Mouse (Mus musculus): Measurements from ENCODE around the gene Col6a3.

DNA sequence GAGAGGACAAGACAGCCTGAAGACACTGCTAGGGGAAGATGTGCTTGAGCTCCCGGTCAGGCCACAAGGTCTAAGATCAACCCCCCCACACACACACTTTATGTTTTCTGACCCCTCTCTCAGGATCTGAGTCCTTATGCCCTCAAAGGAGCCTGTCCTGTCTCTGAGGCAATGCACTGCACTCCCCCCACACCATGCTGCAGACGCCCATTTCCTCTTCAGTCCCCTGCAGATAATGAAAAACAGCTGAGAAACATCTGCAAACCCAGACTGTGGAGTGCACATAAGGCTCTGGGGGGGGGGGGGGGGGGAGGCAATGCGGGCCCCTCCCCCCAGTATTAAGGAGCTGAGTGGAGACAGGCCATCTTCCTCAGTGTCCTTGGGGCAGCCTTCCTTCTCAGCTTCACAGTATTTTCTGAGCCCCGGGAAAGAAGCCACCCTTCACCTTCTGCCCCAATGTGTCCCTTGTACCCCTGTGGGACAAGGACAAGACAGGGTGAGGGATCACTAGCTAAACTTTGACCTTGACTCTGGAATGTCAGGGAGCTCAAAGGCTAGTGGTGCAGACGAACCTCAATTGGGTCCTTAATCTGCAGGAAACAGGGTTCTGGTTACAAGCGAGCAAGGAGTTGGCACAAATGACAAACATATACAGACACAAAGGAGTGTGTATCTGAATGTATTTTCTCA lies 42.1 kb upstream of the Col6a3 start:
- no peak for TF ChIP-seq POLR2A (IDR thresholded peaks at IDR 0.05; ENCODE audit: insufficient read length, low read depth)
- TF ChIP-seq MAX (IDR thresholded peaks at IDR 0.05; ENCODE audit: low read depth) = no peak
- TF ChIP-seq TCF3 (IDR thresholded peaks at IDR 0.05; ENCODE audit: insufficient read length, low read depth) = no peak
- TF ChIP-seq CEBPB (IDR thresholded peaks at IDR 0.05; ENCODE audit: insufficient read depth, poor library complexity, severe bottlenecking) = no peak
- no peak for TF ChIP-seq USF1 (IDR thresholded peaks at IDR 0.05; ENCODE audit: low read depth)

All from myocyte (in vitro differentiated cells).